9 mouse cellular contexts compared by ENCODE assay signal in genomic region chr17:87602260-87603036, GRCm38 (mm10). TPM values are rescaled to one million over a fixed set of nuclear protein-coding genes. Genes with fewer than 3 reads are reported as not detected.
DNase-seq lines count a peak whose midpoint lies in the region; ATAC-seq and TF ChIP-seq lines count a peak whose summit lies in the region.
"Had no signal": no experiment of that assay in that cellular context is flagged by ENCODE, and none has a peak within 500 bp of the region (broad histone marks: within the 10 kb centered on the region; RNA-seq: fewer than 3 reads in every experiment).

No protein-coding gene starts in this region.

- 77% methylated on average over 17 of the region's 17 CpGs for WGBS in limb, embryonic 13.5 days
- WGBS in limb, embryonic 10.5 days, result 85% methylated on average over 17 of the region's 17 CpGs
- 59% methylated on average over 17 of the region's 17 CpGs for WGBS in embryonic facial prominence, embryonic 12.5 days
- WGBS in stomach, postnatal 0 days, result 69% methylated on average over 17 of the region's 17 CpGs

- H3K9ac ChIP-seq in limb, embryonic 13.5 days, result no peak overlapping the region
- no peak overlapping the region for H3K9ac ChIP-seq in embryonic facial prominence, embryonic 12.5 days
- H3K9ac ChIP-seq in stomach, postnatal 0 days (ENCODE audit: low read length), result no peak overlapping the region

- no peaks in the 10 kb centered on the region; the same call in 1 of the 2 replicates for H3K4me1 ChIP-seq in limb, embryonic 13.5 days
- H3K4me1 ChIP-seq in limb, embryonic 10.5 days, result peaks cover 2% of the 10 kb centered on the region; the same call in 1 of the 2 replicates
- peaks cover 7% of the 10 kb centered on the region; the same call in 1 of the 2 replicates for H3K4me1 ChIP-seq in embryonic facial prominence, embryonic 12.5 days
- H3K4me1 ChIP-seq in stomach, postnatal 0 days (replicated peaks; ENCODE audit: control insufficient read depth, insufficient read depth), result no peaks in the 10 kb centered on the region

- DNase-seq in limb, embryonic 10.5 days (ENCODE audit: low spot score), result no peak
- DNase-seq in kidney, postnatal 25 days, result peak; percentile 55 to 77
- DNase-seq in stomach, postnatal 0 days (ENCODE audit: low spot score), result no peak
- DNase-seq in urinary bladder, adult 2 months (ENCODE audit: low spot score), result no peak
- DNase-seq in right cerebral cortex, postnatal 25 days, result no peak
- no peak for DNase-seq in MN1 (ENCODE audit: low spot score)
- DNase-seq: cerebellum, adult 8-10 months had no signal

- no peaks in the 10 kb centered on the region for H3K9me3 ChIP-seq in limb, embryonic 13.5 days
- no peaks in the 10 kb centered on the region for H3K9me3 ChIP-seq in limb, embryonic 10.5 days (replicated peaks)
- no peaks in the 10 kb centered on the region for H3K9me3 ChIP-seq in embryonic facial prominence, embryonic 12.5 days
- no peaks in the 10 kb centered on the region for H3K9me3 ChIP-seq in stomach, postnatal 0 days (ENCODE audit: control insufficient read depth, low read length)

- H3K27me3 ChIP-seq in limb, embryonic 13.5 days, result no peaks in the 10 kb centered on the region
- no peaks in the 10 kb centered on the region for H3K27me3 ChIP-seq in limb, embryonic 10.5 days (ENCODE audit: low read depth, poor library complexity, severe bottlenecking)
- H3K27me3 ChIP-seq in embryonic facial prominence, embryonic 12.5 days, result no peaks in the 10 kb centered on the region
- no peaks in the 10 kb centered on the region for H3K27me3 ChIP-seq in stomach, postnatal 0 days (ENCODE audit: control insufficient read depth, insufficient read depth, low read length)

- ATAC-seq in limb, embryonic 13.5 days (ENCODE audit: low FRiP score, low read depth), result no peak
- ATAC-seq in embryonic facial prominence, embryonic 12.5 days (ENCODE audit: insufficient number of reproducible peaks, insufficient read depth, low FRiP score, low TSS enrichment), result no peak
- peak; percentile 32; the same call in 1 of the 2 replicates for ATAC-seq in stomach, postnatal 0 days (ENCODE audit: low FRiP score, low TSS enrichment)

- no peak for TF ChIP-seq EP300 in stomach, postnatal 0 days (optimal IDR thresholded peaks at IDR 0.05)

- H3K4me2 ChIP-seq in limb, embryonic 13.5 days (replicated peaks), result peak overlapping the region; percentile 28; the same call in 1 of the 2 replicates
- H3K4me2 ChIP-seq in embryonic facial prominence, embryonic 12.5 days (replicated peaks), result no peak overlapping the region
- no peak overlapping the region for H3K4me2 ChIP-seq in stomach, postnatal 0 days (replicated peaks; ENCODE audit: low read depth)

- no peak for TF ChIP-seq CTCF in stomach, postnatal 0 days (IDR thresholded peaks at IDR 0.05; ENCODE audit: low read depth)

- H3K27ac ChIP-seq in limb, embryonic 13.5 days, result 0 out of 2 replicates have a peak overlapping the region, but pooled peaks have one; percentile 15
- no peak overlapping the region for H3K27ac ChIP-seq in limb, embryonic 10.5 days
- peak overlapping the region; percentile 37; the same call in 1 of the 2 replicates for H3K27ac ChIP-seq in embryonic facial prominence, embryonic 12.5 days
- H3K27ac ChIP-seq in stomach, postnatal 0 days (replicated peaks), result 0 out of 2 replicates have a peak overlapping the region, but pooled peaks have one; percentile 24

- H3K36me3 ChIP-seq in limb, embryonic 13.5 days, result no peaks in the 10 kb centered on the region
- H3K36me3 ChIP-seq in limb, embryonic 10.5 days, result no peaks in the 10 kb centered on the region
- H3K36me3 ChIP-seq in embryonic facial prominence, embryonic 12.5 days, result no peaks in the 10 kb centered on the region
- no peaks in the 10 kb centered on the region for H3K36me3 ChIP-seq in stomach, postnatal 0 days (ENCODE audit: control insufficient read depth, insufficient read depth, low read length)

- no peak overlapping the region for H3K4me3 ChIP-seq in limb, embryonic 13.5 days
- H3K4me3 ChIP-seq in limb, embryonic 10.5 days, result no peak overlapping the region
- no peak overlapping the region for H3K4me3 ChIP-seq in embryonic facial prominence, embryonic 12.5 days
- H3K4me3 ChIP-seq in stomach, postnatal 0 days (ENCODE audit: low read depth, low read length), result no peak overlapping the region

RNA-seq across cellular contexts. Expression of gene Epcam, which starts 33.3 kb away (rescaled TPM):
- polyA plus RNA-seq in limb, embryonic 13.5 days (2015; fragmentation: Nextera tagmentation; extraction: Ambion mirVana), result 54.6 and 61.8 TPM in 2 replicates
- polyA plus RNA-seq in limb, embryonic 10.5 days (2016; fragmentation: Nextera tagmentation; extraction: Ambion mirVana), result 48.6 and 54.2 TPM in 2 replicates
- 88.1 and 89.8 TPM in 2 replicates for polyA plus RNA-seq in embryonic facial prominence, embryonic 12.5 days (2016; fragmentation: Nextera tagmentation; extraction: Ambion mirVana)
- polyA plus RNA-seq in stomach, postnatal 0 days (2015; fragmentation: Nextera tagmentation; extraction: Ambion mirVana), result 308 and 316 TPM in 2 replicates
- polyA plus RNA-seq in urinary bladder, adult 2 months (2012; rRNA removed), result 54.9 and 57.1 TPM in 2 replicates

Comparison
In these comparisons a context has a peak if more than half of its experiments do, and no peak if none do; other contexts are left out.
1. DNase-seq: peak in kidney, postnatal 25 days (2 of 2); none in limb, embryonic 10.5 days (single experiment), stomach, postnatal 0 days (single experiment), urinary bladder, adult 2 months (single experiment), right cerebral cortex, postnatal 25 days (single experiment) and MN1 (single experiment).